Mouse (Mus musculus): Measurements from ENCODE around the gene Msi2. TPM values are rescaled to one million over a fixed set of nuclear protein-coding genes. Genes with fewer than 3 reads are reported as not detected.
A peak's percentile ranks its signal among the peaks of the same experiment; 100 is the strongest.

The Msi2 gene
- polyA plus RNA-seq, 1 experiment from 2014 or later: 29.1 TPM

- Histone ChIP-seq H3K4me2 (no peak overlapping the region), H3K27ac (no peak overlapping the region), H3K4me3 (replicated peaks) (no peak overlapping the region), H3K4me1 (peaks cover 11% of the 10 kb centered on the region; the same call in 1 of the 2 replicates), H3K9ac (no peak overlapping the region), H3K9me3 (replicated peaks) (no peaks in the 10 kb centered on the region), H3K36me3 (peaks cover 43% of the 10 kb centered on the region), H3K27me3 (no peaks in the 10 kb centered on the region)
- no peak for ATAC-seq (replicated peaks; ENCODE audit: low FRiP score)
- WGBS: 71% methylated on average over 2 of the region's 2 CpGs
Observed at GRCm38 (mm10) chr11:88379635-88380034, 338.7 kb downstream of the Msi2 start.

GRCm38 (mm10) chr11:88378686-88379339 is 339.5 kb downstream of the Msi2 start:
- Histone ChIP-seq H3K27ac (no peak overlapping the region), H3K4me3 (replicated peaks) (no peak overlapping the region), H3K4me1 (peaks cover 11% of the 10 kb centered on the region; the same call in 1 of the 2 replicates), H3K9ac (no peak overlapping the region), H3K27me3 (no peaks in the 10 kb centered on the region), H3K4me2 (no peak overlapping the region), H3K36me3 (peaks cover 36% of the 10 kb centered on the region), H3K9me3 (replicated peaks) (no peaks in the 10 kb centered on the region)
- WGBS: 58% methylated on average over 9 of the region's 9 CpGs
- no peak for ATAC-seq (replicated peaks; ENCODE audit: low FRiP score)

GRCm38 (mm10) chr11:88372589-88372988 is 345.7 kb downstream of the Msi2 start:
- Histone ChIP-seq H3K36me3 (peaks cover 12% of the 10 kb centered on the region), H3K4me3 (replicated peaks) (no peak overlapping the region), H3K9me3 (replicated peaks) (no peaks in the 10 kb centered on the region), H3K27me3 (no peaks in the 10 kb centered on the region), H3K27ac (no peak overlapping the region), H3K9ac (no peak overlapping the region), H3K4me2 (no peak overlapping the region), H3K4me1 (peaks cover 5% of the 10 kb centered on the region; the same call in 1 of the 2 replicates)
- 83% methylated on average over 4 of the region's 4 CpGs for WGBS
- ATAC-seq (replicated peaks; ENCODE audit: low FRiP score): no peak

- WGBS: 59% methylated on average over 3 of the region's 3 CpGs
- no peak overlapping the region for H3K4me2 ChIP-seq
- H3K9ac ChIP-seq: no peak overlapping the region
- no peaks in the 10 kb centered on the region for H3K9me3 ChIP-seq (replicated peaks)
- H3K36me3 ChIP-seq: peaks cover 21% of the 10 kb centered on the region
- H3K27me3 ChIP-seq: no peaks in the 10 kb centered on the region
- H3K27ac ChIP-seq: no peak overlapping the region
- H3K4me3 ChIP-seq (replicated peaks): no peak overlapping the region
- ATAC-seq (replicated peaks; ENCODE audit: low FRiP score): no peak
- H3K4me1 ChIP-seq: peaks cover 8% of the 10 kb centered on the region; the same call in 1 of the 2 replicates
Observed at GRCm38 (mm10) chr11:88369898-88370297, 348.4 kb downstream of the Msi2 start.

GRCm38 (mm10) chr11:88367501-88367900 is 350.8 kb downstream of the Msi2 start:
- H3K27me3 ChIP-seq: no peaks in the 10 kb centered on the region
- WGBS: 83% methylated on average over 4 of the region's 4 CpGs
- no peaks in the 10 kb centered on the region for H3K9me3 ChIP-seq (replicated peaks)
- H3K36me3 ChIP-seq: peaks cover 26% of the 10 kb centered on the region
- ATAC-seq (replicated peaks; ENCODE audit: low FRiP score): no peak
- H3K9ac ChIP-seq: no peak overlapping the region
- no peak overlapping the region for H3K4me3 ChIP-seq (replicated peaks)
- no peak overlapping the region for H3K4me2 ChIP-seq
- H3K27ac ChIP-seq: no peak overlapping the region
- peaks cover 15% of the 10 kb centered on the region for H3K4me1 ChIP-seq

GRCm38 (mm10) chr11:88365914-88366540 is 352.3 kb downstream of the Msi2 start:
- 81% methylated on average over 2 of the region's 2 CpGs for WGBS
- ATAC-seq (replicated peaks; ENCODE audit: low FRiP score): no peak
- H3K4me3 ChIP-seq (replicated peaks): no peak overlapping the region

GRCm38 (mm10) chr11:88364231-88364630 is 354.1 kb downstream of the Msi2 start:
- H3K27me3 ChIP-seq: no peaks in the 10 kb centered on the region
- H3K4me2 ChIP-seq: no peak overlapping the region
- no peak overlapping the region for H3K27ac ChIP-seq
- H3K36me3 ChIP-seq: peaks cover 38% of the 10 kb centered on the region
- no peak overlapping the region for H3K4me3 ChIP-seq (replicated peaks)
- peaks cover 15% of the 10 kb centered on the region for H3K4me1 ChIP-seq
- H3K9me3 ChIP-seq (replicated peaks): no peaks in the 10 kb centered on the region
- 93% methylated on average over 3 of the region's 3 CpGs for WGBS
- no peak for ATAC-seq (replicated peaks; ENCODE audit: low FRiP score)
- no peak overlapping the region for H3K9ac ChIP-seq

More at GRCm38 (mm10) chr11:88365914-88366540, 352.3 kb downstream of the Msi2 start:
- H3K9me3 ChIP-seq (replicated peaks): no peaks in the 10 kb centered on the region
- H3K4me1 ChIP-seq: peaks cover 15% of the 10 kb centered on the region
- no peak overlapping the region for H3K9ac ChIP-seq
- H3K27me3 ChIP-seq: no peaks in the 10 kb centered on the region
- H3K36me3 ChIP-seq: peaks cover 34% of the 10 kb centered on the region
- H3K27ac ChIP-seq: no peak overlapping the region
- no peak overlapping the region for H3K4me2 ChIP-seq

- WGBS: 52% methylated on average over 14 of the region's 14 CpGs
- H3K27me3 ChIP-seq: no peaks in the 10 kb centered on the region
- H3K4me1 ChIP-seq: peaks cover 15% of the 10 kb centered on the region
- peaks cover 43% of the 10 kb centered on the region for H3K36me3 ChIP-seq
- H3K27ac ChIP-seq: no peak overlapping the region
- no peak overlapping the region for H3K4me2 ChIP-seq
- H3K9ac ChIP-seq: no peak overlapping the region
- no peak for ATAC-seq (replicated peaks; ENCODE audit: low FRiP score)
- no peaks in the 10 kb centered on the region for H3K9me3 ChIP-seq (replicated peaks)
- H3K4me3 ChIP-seq (replicated peaks): no peak overlapping the region
Observed at GRCm38 (mm10) chr11:88363481-88363880, 354.8 kb downstream of the Msi2 start.

- Histone ChIP-seq H3K27me3 (no peaks in the 10 kb centered on the region), H3K9ac (no peak overlapping the region), H3K4me3 (replicated peaks) (no peak overlapping the region), H3K27ac (no peak overlapping the region), H3K4me1 (peaks cover 40% of the 10 kb centered on the region), H3K4me2 (no peak overlapping the region), H3K9me3 (replicated peaks) (no peaks in the 10 kb centered on the region), H3K36me3 (peaks cover 32% of the 10 kb centered on the region)
- no peak for ATAC-seq (replicated peaks; ENCODE audit: low FRiP score)
- 83% methylated on average over 7 of the region's 7 CpGs for WGBS
Observed at GRCm38 (mm10) chr11:88359736-88360135, 358.6 kb downstream of the Msi2 start.

- H3K4me3 ChIP-seq (replicated peaks): no peak overlapping the region
- peaks cover 26% of the 10 kb centered on the region for H3K36me3 ChIP-seq
- ATAC-seq (replicated peaks; ENCODE audit: low FRiP score): no peak
- 65% methylated on average over 9 of the region's 9 CpGs for WGBS
- no peak overlapping the region for H3K27ac ChIP-seq
- peaks cover 31% of the 10 kb centered on the region for H3K4me1 ChIP-seq
- H3K9ac ChIP-seq: no peak overlapping the region
- 0 out of 2 replicates have a peak overlapping the region, but pooled peaks have one; percentile 5 for H3K4me2 ChIP-seq
- H3K27me3 ChIP-seq: no peaks in the 10 kb centered on the region
- H3K9me3 ChIP-seq (replicated peaks): no peaks in the 10 kb centered on the region
Observed at GRCm38 (mm10) chr11:88357325-88357724, 361.0 kb downstream of the Msi2 start.

- Histone ChIP-seq H3K27ac (peak overlapping the region; percentile 33; the same call in 1 of the 2 replicates), H3K27me3 (no peaks in the 10 kb centered on the region), H3K9me3 (replicated peaks) (no peaks in the 10 kb centered on the region), H3K4me1 (peaks cover 31% of the 10 kb centered on the region), H3K36me3 (peaks cover 25% of the 10 kb centered on the region), H3K9ac (no peak overlapping the region), H3K4me3 (replicated peaks) (no peak overlapping the region), H3K4me2 (0 out of 2 replicates have a peak overlapping the region, but pooled peaks have one; percentile 5)
- peak; percentile 80 for ATAC-seq (replicated peaks; ENCODE audit: low FRiP score)
- WGBS: 57% methylated on average over 8 of the region's 8 CpGs
Observed at GRCm38 (mm10) chr11:88356598-88357290, 361.6 kb downstream of the Msi2 start.

GRCm38 (mm10) chr11:88356016-88356415 is 362.3 kb downstream of the Msi2 start:
- 72% methylated on average over 12 of the region's 12 CpGs for WGBS
- Histone ChIP-seq H3K27ac (0 out of 2 replicates have a peak overlapping the region, but pooled peaks have one; percentile 33), H3K9ac (no peak overlapping the region), H3K4me1 (peaks cover 31% of the 10 kb centered on the region), H3K27me3 (no peaks in the 10 kb centered on the region), H3K36me3 (peaks cover 19% of the 10 kb centered on the region), H3K4me2 (no peak overlapping the region), H3K4me3 (replicated peaks) (no peak overlapping the region), H3K9me3 (replicated peaks) (no peaks in the 10 kb centered on the region)
- no peak for ATAC-seq (replicated peaks; ENCODE audit: low FRiP score)

Measured in kidney, embryonic 15.5 days (tissue).